Mouse (Mus musculus) cerebellum, adult 2 months (tissue): Measurements from ENCODE around the gene Cmtm2b.
"Not testable (repeated sequence)": the region's sequence is repeated elsewhere in the genome, so short reads cannot be mapped to it uniquely, and the experiment has no call there.

Experiments
- CTCF ChIP-seq: fragments of 200-500 bp; IDR thresholded peaks from 2 replicates; pipeline ENCODE4 v1.5.1; 2011; ENCODE audit warnings: low read depth, mild to moderate bottlenecking, control low read depth, low read length, moderate library complexity, borderline replicate concordance; ENCODE audit not compliant: insufficient read depth
- POLR2A ChIP-seq: fragments of 200-500 bp; IDR thresholded peaks from 2 replicates; pipeline ENCODE4 v1.6.1; 2011; ENCODE audit warnings: low read length, control low read depth, borderline replicate concordance; ENCODE audit not compliant: insufficient read depth

- not testable (repeated sequence) for TF ChIP-seq CTCF, POLR2A
Measured at GRCm38 (mm10) chr8:104308341-104308740, 13.7 kb upstream of the Cmtm2b start.
